In the genomic region with DNA sequence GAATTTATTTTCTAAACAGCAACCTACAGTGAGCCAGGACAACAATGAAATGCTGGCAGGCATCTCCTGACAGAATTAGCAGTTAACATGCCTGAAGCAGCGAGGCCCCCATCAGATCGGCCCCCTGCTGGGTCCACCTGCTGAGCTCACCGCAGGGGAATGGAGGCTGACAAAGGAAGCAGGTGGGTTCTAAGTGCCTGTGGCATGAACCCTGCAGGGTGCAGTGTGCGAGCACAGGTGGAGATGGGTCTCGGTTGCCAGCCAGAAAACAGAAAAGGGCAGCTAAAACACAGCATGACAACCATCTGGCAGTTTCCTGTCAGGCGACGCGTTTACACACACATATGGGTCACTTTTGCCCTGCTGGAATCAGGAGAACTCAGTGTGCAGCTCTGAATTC, we compare ENCODE assay signal across 14 mouse cellular contexts. TPM values are rescaled to one million over a fixed set of nuclear protein-coding genes. Genes with fewer than 3 reads are reported as not detected.
DNase-seq lines count a peak whose midpoint lies in the region; ATAC-seq and TF ChIP-seq lines count a peak whose summit lies in the region.
"Had no signal": no experiment of that assay in that cellular context is flagged by ENCODE, and none has a peak within 500 bp of the region (broad histone marks: within the 10 kb centered on the region; RNA-seq: fewer than 3 reads in every experiment).

No protein-coding gene starts in this region.

- H3K79me2 ChIP-seq in MEL (ENCODE audit: control insufficient read depth, insufficient read depth, low read length, poor library complexity), result no peaks in the 10 kb centered on the region

- H3K27ac ChIP-seq in ES-Bruce4 (ENCODE audit: insufficient read depth, low read length), result no peak overlapping the region
- H3K27ac ChIP-seq in MEL (ENCODE audit: control insufficient read depth, low read depth, low read length), result peak overlapping the region; percentile 98
- peak overlapping the region; percentile 5; the same call in 1 of the 2 replicates for H3K27ac ChIP-seq in hindbrain, postnatal 0 days
- H3K27ac ChIP-seq: gastrocnemius, adult 2 months; limb, embryonic 13.5 days had no signal

- no peak for TF ChIP-seq POLR2A in ES-Bruce4 (IDR thresholded peaks at IDR 0.05; ENCODE audit: insufficient read depth, low read length)
- TF ChIP-seq POLR2A in MEL (IDR thresholded peaks at IDR 0.05; ENCODE audit: control insufficient read depth in 1 of 2, insufficient read depth in 1 of 2, low read depth in 1 of 2, low read length in 2 of 2, poor library complexity in 1 of 2), result no peak

- WGBS in hindbrain, postnatal 0 days, result 13% methylated on average over 8 of the region's 8 CpGs

- no peak for TF ChIP-seq CTCF in ES-Bruce4 (IDR thresholded peaks at IDR 0.05; ENCODE audit: low read depth, low read length)
- no peak for TF ChIP-seq CTCF in MEL (IDR thresholded peaks at IDR 0.05 in 2 of 3, conservative IDR thresholded peaks at IDR 0.05 in 1 of 3; ENCODE audit: control insufficient read depth in 1 of 3, insufficient read depth in 1 of 3, low read depth in 2 of 3, low read length in 3 of 3, poor library complexity in 1 of 3, severe bottlenecking in 1 of 3)
- no peak for TF ChIP-seq CTCF in hindbrain, postnatal 0 days (IDR thresholded peaks at IDR 0.05; ENCODE audit: low read depth)

- peak; percentile 41; the same call in 1 of the 2 replicates for TF ChIP-seq EP300 in ES-Bruce4 (IDR thresholded peaks at IDR 0.05; ENCODE audit: insufficient read depth, low read depth, low read length)
- TF ChIP-seq EP300 in MEL (IDR thresholded peaks at IDR 0.05; ENCODE audit: low read depth in 1 of 2, low read length in 2 of 2), result no peak

- H3K9ac ChIP-seq in ES-Bruce4 (ENCODE audit: low read depth, poor library complexity, severe bottlenecking), result no peak overlapping the region
- H3K9ac ChIP-seq in MEL (ENCODE audit: control insufficient read depth, low read depth, low read length, poor library complexity, severe bottlenecking), result no peak overlapping the region
- no peak overlapping the region for H3K9ac ChIP-seq in hindbrain, postnatal 0 days (replicated peaks; ENCODE audit: low read length)
- H3K9ac ChIP-seq: limb, embryonic 13.5 days had no signal

- no peak overlapping the region for H3K4me2 ChIP-seq in hindbrain, postnatal 0 days (ENCODE audit: low read depth, low read length)
- H3K4me2 ChIP-seq: limb, embryonic 13.5 days had no signal

- peak; percentile 21 for DNase-seq in MEL (ENCODE audit: low read depth, low spot score)
- peak; percentile 81 to 91 for DNase-seq in cerebellum, postnatal 10 days
- peak; percentile 63 for DNase-seq in hindbrain, postnatal 0 days (ENCODE audit: low spot score)
- DNase-seq in urinary bladder, adult 2 months (ENCODE audit: low spot score), result no peak
- DNase-seq in gastrocnemius, adult 8-10 months (ENCODE audit: low spot score in 2 of 2), result no peak
- DNase-seq in T-cell, adult 2 months (ENCODE audit: low spot score), result no peak
- DNase-seq: gastrocnemius, adult 2 months; kidney, adult 2 months; right cerebral cortex, adult 18-20 months; thymus, postnatal 36 days had no signal

- no peak for ATAC-seq in hindbrain, postnatal 0 days

- no peaks in the 10 kb centered on the region for H3K9me3 ChIP-seq in ES-Bruce4 (replicated peaks; ENCODE audit: control insufficient read depth, insufficient read depth, low read length, poor library complexity, severe bottlenecking)
- H3K9me3 ChIP-seq in MEL (replicated peaks; ENCODE audit: insufficient read depth, low read length), result no peaks in the 10 kb centered on the region
- H3K9me3 ChIP-seq in hindbrain, postnatal 0 days (ENCODE audit: low read length), result no peaks in the 10 kb centered on the region
- H3K9me3 ChIP-seq: limb, embryonic 13.5 days had no signal

- H3K4me1 ChIP-seq in ES-Bruce4 (ENCODE audit: control insufficient read depth, insufficient read depth, low read length), result no peaks in the 10 kb centered on the region
- peaks cover 4 to 7% of the 10 kb centered on the region in 2 experiments for H3K4me1 ChIP-seq in MEL (ENCODE audit: control insufficient read depth in 1 of 2, insufficient read depth in 2 of 2, low read length in 2 of 2)
- H3K4me1 ChIP-seq in hindbrain, postnatal 0 days (ENCODE audit: insufficient read depth, low read length), result 0 out of 2 replicates have a peak, but pooled peaks cover 5% of the 10 kb centered on the region

- H3K27me3 ChIP-seq in ES-Bruce4 (ENCODE audit: control insufficient read depth, insufficient read depth, low read length, poor library complexity, severe bottlenecking) (no peaks in the 10 kb centered on the region), MEL (ENCODE audit: control insufficient read depth in 1 of 2, insufficient read depth in 2 of 2, low read length in 2 of 2) (no peaks in the 10 kb centered on the region)
- no peaks in the 10 kb centered on the region for H3K27me3 ChIP-seq in hindbrain, postnatal 0 days (ENCODE audit: insufficient read depth, low read length)
- H3K27me3 ChIP-seq: limb, embryonic 13.5 days had no signal

- 0 out of 2 replicates have a peak, but pooled peaks cover 2% of the 10 kb centered on the region for H3K36me3 ChIP-seq in ES-Bruce4 (ENCODE audit: control insufficient read depth, insufficient read depth, low read length, poor library complexity, severe bottlenecking)
- H3K36me3 ChIP-seq in MEL (ENCODE audit: control insufficient read depth in 1 of 2, insufficient read depth in 2 of 2, low read length in 2 of 2), result peaks cover 0 to 7% of the 10 kb centered on the region in 2 experiments; a peak in 2 of 4 replicates
- no peaks in the 10 kb centered on the region for H3K36me3 ChIP-seq in hindbrain, postnatal 0 days (ENCODE audit: insufficient read depth, low read length)

- TF ChIP-seq RAD21 in MEL (IDR thresholded peaks at IDR 0.05; ENCODE audit: low read depth, low read length), result no peak

- H3K4me3 ChIP-seq in ES-Bruce4 (ENCODE audit: low read depth, low read length), result no peak overlapping the region
- peak overlapping the region in 1 of 2 experiments; percentile 37; a peak in 1 of 4 replicates for H3K4me3 ChIP-seq in MEL (ENCODE audit: control insufficient read depth in 1 of 2, insufficient read depth in 1 of 2, low read depth in 2 of 2, low read length in 2 of 2)
- no peak overlapping the region for H3K4me3 ChIP-seq in hindbrain, postnatal 0 days (ENCODE audit: low read length)
- H3K4me3 ChIP-seq: gastrocnemius, adult 2 months; limb, embryonic 13.5 days had no signal

TF ChIP-seq in MEL, 35 proteins besides CTCF, POLR2A, EP300 and RAD21:
- TF ChIP-seq ETS1 (IDR thresholded peaks at IDR 0.05; ENCODE audit: low read depth, low read length), result no peak
TF ChIP-seq in MEL: peak in this region for 0.

RNA-seq across cellular contexts. Expression of gene Zbtb40, which starts 32.7 kb away (rescaled TPM):
- polyA plus RNA-seq in ES-Bruce4 (2011; ENCODE audit: insufficient read depth, insufficient read length, low read depth, missing spikeins) (8.0 and 8.6 TPM in 2 replicates), MEL (2012; ENCODE audit: insufficient read depth in 1 of 2, insufficient read length in 2 of 2, low read depth in 1 of 2, low replicate concordance in 2 of 2, missing spikeins in 1 of 2) (10 to 100 TPM in 1 of 2 experiments, not detected in 1; 14.4 TPM)
- total RNA-seq in MEL (2012; rRNA removed), result 8.6 and 9.6 TPM in 2 replicates
- total RNA-seq in hindbrain, postnatal 0 days (2014; rRNA removed), result 8.2 and 9.1 TPM in 2 replicates
- polyA plus RNA-seq in hindbrain, postnatal 0 days (2015; fragmentation: Nextera tagmentation; extraction: Ambion mirVana), result 1.6 and 1.9 TPM in 2 replicates
- polyA plus RNA-seq in urinary bladder, adult 2 months (2012; rRNA removed), result 3.8 and 4.8 TPM in 2 replicates
- total RNA-seq in gastrocnemius, adult 8-10 months (2022), result 10 to 100 TPM in 1 of 4 experiments, 1 to 10 TPM in 3; 6.7 to 10.3 (median 8.5) TPM

RNA-seq across cellular contexts. Expression of gene Epha8, which starts 59.3 kb away (rescaled TPM):
- polyA plus RNA-seq in ES-Bruce4 (2011; ENCODE audit: insufficient read depth, insufficient read length, low read depth, missing spikeins) (0.61 and 0.72 TPM in 2 replicates), MEL (2012; ENCODE audit: insufficient read depth in 1 of 2, insufficient read length in 2 of 2, low read depth in 1 of 2, low replicate concordance in 2 of 2, missing spikeins in 1 of 2) (under 1 TPM in 1 of 2 experiments, not detected in 1; 0.03 TPM)
- not detected in 2 replicates for total RNA-seq in MEL (2012; rRNA removed)
- 52.9 and 59.3 TPM in 2 replicates for total RNA-seq in hindbrain, postnatal 0 days (2014; rRNA removed)
- polyA plus RNA-seq in hindbrain, postnatal 0 days (2015; fragmentation: Nextera tagmentation; extraction: Ambion mirVana), result 13.3 and 14.2 TPM in 2 replicates
- 0.03 and 0.07 TPM in 2 replicates for polyA plus RNA-seq in urinary bladder, adult 2 months (2012; rRNA removed)
- not detected for total RNA-seq in gastrocnemius, adult 8-10 months (2022)
- total RNA-seq: gastrocnemius, adult 2 months had no signal
- polyA plus RNA-seq: heart, embryonic 14.5 days; lung, embryonic 16.5 days had no signal

Comparison
In these comparisons a context has a peak if more than half of its experiments do, and no peak if none do; other contexts are left out.
1. DNase-seq: peak in MEL (single experiment), cerebellum, postnatal 10 days (2 of 2) and hindbrain, postnatal 0 days (single experiment); none in urinary bladder, adult 2 months (single experiment), gastrocnemius, adult 8-10 months (0 of 2) and T-cell, adult 2 months (single experiment).